Mouse (Mus musculus) erythroid progenitor cell, adult 5-6 weeks (primary cell): ENCODE measurements around the gene Sec31b. TPM values are rescaled to one million over a fixed set of nuclear protein-coding genes. Genes with fewer than 3 reads are reported as not detected.

ENCODE experiments used
- ATAC-seq: replicated peaks from 2 replicates; pipeline ENCODE4 v1.8.0; 2016; ENCODE audit warnings: moderate number of reproducible peaks, mild to moderate bottlenecking, moderate TSS enrichment, inconsistent platforms; ENCODE audit not compliant: poor library complexity, low FRiP score, severe bottlenecking
- total RNA-seq, 2 experiments: library from RNA; stranded (forward) in 1 of 2; stranded (reverse) in 1 of 2; fragments of 150-400 nt in 1 of 2; fragments of 186-747, 209-891 nt in 1 of 2; gene quantifications; 2 replicates each; pipeline versions ENCODE4 v1.2.3 to v1.2.4; 2015 to 2017; ENCODE audit warnings: low replicate concordance in 2 of 2

Sec31b gene
- total RNA-seq, 2 experiments from 2014 or later, result 1.3 TPM; not detected in 1

DNA sequence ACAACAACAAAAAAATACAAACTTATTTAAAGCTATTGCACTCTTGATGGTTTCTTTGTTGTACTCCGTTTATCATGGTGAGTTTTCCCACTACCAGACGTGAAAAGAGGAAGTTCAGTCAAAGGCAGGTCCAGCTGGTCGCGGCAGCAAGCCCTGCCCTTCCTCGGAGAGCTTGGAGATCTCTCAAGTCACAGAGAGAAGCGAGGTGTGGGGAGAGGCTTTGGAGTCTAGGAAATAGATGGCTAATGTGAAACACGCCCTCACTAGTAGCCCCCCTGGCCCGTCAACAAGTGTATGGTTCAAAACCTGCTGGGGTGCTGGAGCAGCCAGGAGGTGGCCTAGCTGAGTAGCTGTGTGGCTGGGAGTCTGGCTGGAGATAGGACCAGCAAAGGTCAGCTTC is 49.2 kb downstream of the Sec31b start:
- no peak for ATAC-seq

DNA sequence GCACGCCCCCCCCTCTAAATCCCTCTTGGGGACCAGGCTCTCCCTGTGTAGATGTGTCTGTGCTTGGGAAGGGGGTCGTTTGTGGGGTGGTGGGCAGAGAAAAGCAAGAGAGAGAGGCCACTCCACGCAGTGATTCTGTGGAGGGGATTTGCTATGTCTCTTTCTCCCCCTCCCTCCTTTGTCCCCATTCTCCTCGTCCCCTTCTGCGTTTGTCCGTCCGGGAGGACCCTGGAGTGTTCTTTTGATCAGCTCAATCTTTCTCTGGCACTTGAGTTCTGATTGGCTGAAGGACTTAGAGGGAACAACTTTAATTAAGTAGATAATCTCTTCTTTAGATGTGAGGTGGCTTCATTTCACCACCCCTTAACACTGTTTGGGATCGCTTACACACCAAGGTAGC is 52.5 kb downstream of the Sec31b start, which contains the start of gene Wnt8b:
Wnt8b (plus strand) TSS at position 345 of the 400 bp plus-strand sequence.
- ATAC-seq, result no peak

DNA sequence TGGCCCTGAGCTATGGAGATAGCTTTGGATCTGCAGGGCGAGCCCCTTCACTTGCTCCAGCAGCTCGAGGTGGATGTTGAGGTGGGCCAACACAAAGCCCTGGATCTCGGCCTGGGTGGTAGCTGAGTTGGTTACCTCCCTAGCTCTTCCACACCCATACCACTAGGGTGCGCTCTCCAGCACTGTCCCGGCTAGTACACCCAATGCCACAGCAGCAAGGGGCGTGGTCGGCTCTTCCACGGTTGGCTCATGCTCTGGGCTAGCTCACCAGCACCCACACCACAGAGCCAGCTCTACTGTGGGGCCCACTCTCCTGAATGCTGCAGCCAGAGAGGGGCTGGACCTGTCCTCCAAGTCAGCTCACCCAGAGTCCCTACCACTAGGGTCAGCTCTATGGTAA is 58.4 kb downstream of the Sec31b start:
- peak; percentile 79 for ATAC-seq

DNA sequence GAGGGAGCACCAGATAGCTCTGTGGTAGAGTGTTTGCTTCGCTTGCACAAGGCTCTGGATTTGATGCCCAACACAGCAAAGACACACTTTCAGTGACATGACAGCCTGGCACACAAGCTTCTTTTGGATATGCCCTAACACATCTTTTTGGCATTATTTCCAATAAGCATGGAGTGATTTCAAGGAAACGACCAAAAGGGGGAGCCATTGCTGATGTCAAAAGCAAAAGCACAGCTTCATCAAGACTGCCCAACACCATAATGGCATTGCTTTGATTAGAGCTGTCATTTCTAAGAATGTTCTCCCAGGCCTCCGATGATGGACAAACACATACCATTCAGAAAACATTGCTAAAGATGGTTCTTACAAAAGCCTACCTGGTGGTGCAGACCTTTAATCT is 69.1 kb downstream of the Sec31b start:
- no peak for ATAC-seq

DNA sequence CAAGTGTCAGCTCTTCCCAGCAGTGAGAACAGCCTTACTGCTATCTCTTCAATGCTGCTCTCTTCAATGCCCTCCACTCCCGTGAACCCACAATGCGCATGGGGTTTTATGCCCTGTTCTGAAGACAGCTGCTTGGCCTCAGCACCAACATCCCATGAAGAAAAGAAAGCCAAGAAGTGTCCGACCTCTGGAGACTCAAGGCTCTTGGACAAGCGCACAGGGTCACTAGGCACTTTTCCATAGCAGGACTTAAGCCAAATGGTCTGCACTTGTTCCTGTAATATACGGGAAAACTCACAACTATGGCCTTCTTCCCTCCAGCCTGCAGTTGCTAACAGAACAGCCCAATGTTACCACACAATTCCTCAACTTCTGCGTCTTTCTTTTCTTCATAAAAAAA is 70.4 kb downstream of the Sec31b start:
- no peak for ATAC-seq

DNA sequence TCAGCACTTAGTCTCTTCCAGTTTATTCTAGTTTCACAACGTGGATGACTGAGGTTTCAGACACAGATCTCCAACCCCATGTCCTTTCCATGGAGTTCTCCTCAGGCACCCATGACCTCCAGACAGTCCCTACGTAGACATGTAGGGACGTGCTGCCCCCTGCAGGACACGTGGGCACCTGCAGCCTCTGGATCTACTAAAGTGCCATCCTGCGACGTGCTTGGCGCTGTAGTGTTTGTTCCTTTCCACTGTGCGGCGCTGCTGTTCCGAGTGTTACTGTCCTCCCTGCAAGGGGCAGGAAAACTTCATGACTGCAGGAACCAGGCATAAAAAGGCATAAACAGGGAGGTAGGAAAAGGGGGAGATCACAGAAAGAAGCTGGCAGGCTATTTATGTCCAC is 71.5 kb downstream of the Sec31b start:
- peak; percentile 78 for ATAC-seq

Other genes with a start within 250 kb of the Sec31b start
- gene Scd4, start 212.8 kb downstream of the Sec31b start, total RNA-seq (2015; ENCODE audit: low replicate concordance), result not detected in 2 replicates
- gene Scd4, start 212.8 kb downstream of the Sec31b start, total RNA-seq (2017; ENCODE audit: low replicate concordance), result 2.1 TPM in 1 of 2 replicates, not detected in the other
- gene Scd1, start 138.0 kb downstream of the Sec31b start, total RNA-seq (2015; ENCODE audit: low replicate concordance), result 29.2 and 33.1 TPM in 2 replicates
- gene Scd1, start 138.0 kb downstream of the Sec31b start, total RNA-seq (2017; ENCODE audit: low replicate concordance), result 9.8 and 17.3 TPM in 2 replicates
- gene Wnt8b, start 52.4 kb downstream of the Sec31b start, total RNA-seq (2015; ENCODE audit: low replicate concordance), result not detected in 2 replicates
- not detected in 2 replicates for gene Wnt8b, start 52.4 kb downstream of the Sec31b start, total RNA-seq (2017; ENCODE audit: low replicate concordance)
- gene Gm20538, start 7.0 kb upstream of the Sec31b start, total RNA-seq (2015; ENCODE audit: low replicate concordance), result not detected in 2 replicates
- gene Gm20538, start 7.0 kb upstream of the Sec31b start, total RNA-seq (2017; ENCODE audit: low replicate concordance), result not detected in 2 replicates
- 115 and 143 TPM in 2 replicates for gene Ndufb8, start 9.6 kb upstream of the Sec31b start, total RNA-seq (2015; ENCODE audit: low replicate concordance)
- gene Ndufb8, start 9.6 kb upstream of the Sec31b start, total RNA-seq (2017; ENCODE audit: low replicate concordance), result 56.9 and 85.0 TPM in 2 replicates
- 1.8 and 2.5 TPM in 2 replicates for gene Hif1an, start 17.0 kb upstream of the Sec31b start, total RNA-seq (2015; ENCODE audit: low replicate concordance)
- 3.6 and 5.8 TPM in 2 replicates for gene Hif1an, start 17.0 kb upstream of the Sec31b start, total RNA-seq (2017; ENCODE audit: low replicate concordance)
- not detected in 2 replicates for gene Pax2, start 210.2 kb upstream of the Sec31b start, total RNA-seq (2015; ENCODE audit: low replicate concordance)
- not detected in 2 replicates for gene Pax2, start 210.2 kb upstream of the Sec31b start, total RNA-seq (2017; ENCODE audit: low replicate concordance)